Mouse (Mus musculus) lung, adult 2 months (tissue): ENCODE results near the gene Fah.

ENCODE experiments used
- CTCF ChIP-seq: fragments of 200-500 bp; IDR thresholded peaks from 2 replicates; pipeline ENCODE4 v1.5.1; 2011; ENCODE audit warnings: mild to moderate bottlenecking, low read length, control low read depth; ENCODE audit not compliant: insufficient read depth
- POLR2A ChIP-seq: fragments of 200-500 bp; IDR thresholded peaks from 2 replicates; pipeline ENCODE4 v1.6.1; 2011; ENCODE audit warnings: low read depth, mild to moderate bottlenecking, control low read depth, low read length, borderline replicate concordance; ENCODE audit errors: extremely low read depth

DNA sequence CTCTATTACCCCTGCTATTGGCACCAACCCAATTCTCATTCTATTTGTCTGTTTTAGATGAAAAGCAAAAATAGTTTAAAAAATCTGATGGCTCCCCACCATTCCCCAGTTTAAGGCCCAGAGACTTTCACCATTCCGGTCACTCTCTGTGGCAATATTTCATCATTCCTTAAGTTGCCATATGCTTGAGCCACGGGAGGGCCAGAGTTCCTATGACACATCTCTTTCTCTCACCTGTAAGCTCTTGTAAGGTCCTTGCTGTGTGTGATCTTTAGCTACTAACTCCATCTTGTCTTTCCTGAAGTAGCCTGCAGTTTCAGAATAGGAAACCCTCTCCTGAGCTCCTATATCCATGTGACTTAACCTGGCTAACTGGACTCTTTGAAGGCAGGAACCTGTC, 12.4 kb upstream of the Fah start:
- TF ChIP-seq POLR2A = no peak
- TF ChIP-seq CTCF = no peak
